Mouse (Mus musculus): ENCODE results near the gene Rfpl4b. TPM values are rescaled to one million over a fixed set of nuclear protein-coding genes. Genes with fewer than 3 reads are reported as not detected.
"Not testable (repeated sequence)": the region's sequence is repeated elsewhere in the genome, so short reads cannot be mapped to it uniquely, and the experiment has no call there.

Rfpl4b gene
- polyA plus RNA-seq (2015; fragmentation: Nextera tagmentation; extraction: Ambion mirVana) = not detected in 2 replicates

DNA sequence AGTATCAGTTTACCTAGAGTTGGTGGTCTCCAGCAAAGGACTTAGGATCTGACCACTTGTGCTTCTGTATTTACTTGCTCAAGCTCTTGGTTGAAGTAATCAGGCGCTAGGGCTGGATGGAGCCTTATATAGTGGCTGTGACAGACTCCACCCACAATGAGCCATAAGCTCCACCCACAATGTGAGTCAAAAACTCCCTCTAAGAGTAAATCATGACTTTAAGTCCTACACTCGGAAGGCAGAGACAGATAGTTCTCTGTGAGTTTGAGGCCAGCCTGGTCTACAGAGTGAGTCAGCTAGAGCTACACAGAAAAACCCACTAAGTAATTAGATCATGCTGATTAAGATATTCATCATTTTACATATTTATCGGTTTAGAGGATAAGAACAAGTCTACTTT is at the start of gene Rfpl4b:
TSS of gene Rfpl4b (minus strand) at position 101 of the 400 bp plus-strand sequence.
- WGBS = 90% methylated on average over 3 of the region's 3 CpGs
- Histone ChIP-seq H3K36me3 (ENCODE audit: control insufficient read depth, insufficient read depth, low read length) (no peaks in the 10 kb centered on the region), H3K4me2 (replicated peaks; ENCODE audit: low read depth) (no peak within 1 kb of the TSS), H3K27ac (replicated peaks) (no peak within 1 kb of the TSS), H3K9me3 (ENCODE audit: control insufficient read depth, low read length) (no peaks in the 10 kb centered on the region), H3K9ac (ENCODE audit: low read length) (no peak within 1 kb of the TSS), H3K4me1 (replicated peaks; ENCODE audit: control insufficient read depth, insufficient read depth) (no peaks in the 10 kb centered on the region), H3K4me3 (ENCODE audit: low read depth, low read length) (no peak within 1 kb of the TSS), H3K27me3 (ENCODE audit: control insufficient read depth, insufficient read depth, low read length) (no peaks in the 10 kb centered on the region)
- DNase-seq (ENCODE audit: low spot score) (no peak), ATAC-seq (ENCODE audit: low FRiP score, low TSS enrichment) (no peak)
- no peak for TF ChIP-seq EP300 (optimal IDR thresholded peaks at IDR 0.05)
- TF ChIP-seq CTCF (IDR thresholded peaks at IDR 0.05; ENCODE audit: low read depth) = no peak

DNA sequence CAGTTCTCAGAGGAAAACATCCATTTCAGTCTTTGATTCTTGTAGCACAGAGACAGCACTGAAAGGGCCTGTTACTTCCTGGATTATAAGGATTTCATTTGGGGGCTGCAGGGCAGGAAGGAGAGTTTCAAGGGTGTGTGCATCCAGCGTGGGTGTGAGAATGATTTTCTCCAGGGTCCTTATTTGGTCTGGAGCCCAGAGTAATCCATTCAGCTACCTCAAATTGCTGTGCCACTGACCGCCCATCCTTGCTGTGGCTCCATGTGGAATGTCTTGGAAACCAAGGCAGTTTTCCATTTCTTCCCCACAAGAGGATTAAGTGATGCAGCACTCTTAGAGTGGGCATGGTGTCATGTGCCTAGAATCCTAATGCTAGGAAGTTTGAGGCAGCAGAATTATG is 33.6 kb upstream of the Rfpl4b start:
- no peak overlapping the region for H3K9ac ChIP-seq (ENCODE audit: low read length)
- no peak overlapping the region for H3K4me2 ChIP-seq (replicated peaks; ENCODE audit: low read depth)
- DNase-seq (ENCODE audit: low spot score) = no peak
- no peaks in the 10 kb centered on the region for H3K4me1 ChIP-seq (replicated peaks; ENCODE audit: control insufficient read depth, insufficient read depth)
- no peak overlapping the region for H3K27ac ChIP-seq (replicated peaks)
- no peak overlapping the region for H3K4me3 ChIP-seq (ENCODE audit: low read depth, low read length)
- no peaks in the 10 kb centered on the region for H3K27me3 ChIP-seq (ENCODE audit: control insufficient read depth, insufficient read depth, low read length)
- TF ChIP-seq CTCF (IDR thresholded peaks at IDR 0.05; ENCODE audit: low read depth) (no peak), EP300 (optimal IDR thresholded peaks at IDR 0.05) (no peak)
- ATAC-seq (ENCODE audit: low FRiP score, low TSS enrichment) = no peak
- WGBS = 46% methylated on average over 2 of the region's 2 CpGs
- no peaks in the 10 kb centered on the region for H3K9me3 ChIP-seq (ENCODE audit: control insufficient read depth, low read length)
- H3K36me3 ChIP-seq (ENCODE audit: control insufficient read depth, insufficient read depth, low read length) = no peaks in the 10 kb centered on the region

DNA sequence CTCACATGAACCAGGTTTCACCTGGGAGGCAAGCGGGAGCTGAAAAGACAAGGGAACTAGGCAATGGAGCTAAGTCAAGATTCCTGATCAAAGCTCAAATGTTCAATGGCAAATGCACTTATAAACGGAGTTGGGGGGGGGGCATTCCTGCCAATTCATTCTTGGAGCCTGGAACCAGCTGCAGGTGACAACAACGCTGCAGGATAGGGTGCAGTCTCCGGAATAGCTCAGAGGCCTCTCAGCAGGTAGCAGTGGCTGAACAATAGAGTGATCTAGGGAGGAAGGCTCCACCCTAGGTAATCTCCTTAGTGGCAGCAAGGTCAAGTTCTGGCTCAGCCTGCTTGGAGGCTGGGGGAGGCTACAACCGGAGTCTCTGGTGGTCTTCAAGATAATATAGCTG is 28.4 kb upstream of the Rfpl4b start:
- not testable (repeated sequence) for H3K4me1 ChIP-seq (replicated peaks; ENCODE audit: control insufficient read depth, insufficient read depth); H3K27ac ChIP-seq (replicated peaks); H3K36me3 ChIP-seq (ENCODE audit: control insufficient read depth, insufficient read depth, low read length); ATAC-seq (ENCODE audit: low FRiP score, low TSS enrichment); H3K9ac ChIP-seq (ENCODE audit: low read length); H3K27me3 ChIP-seq (ENCODE audit: control insufficient read depth, insufficient read depth, low read length); H3K4me3 ChIP-seq (ENCODE audit: low read depth, low read length); H3K9me3 ChIP-seq (ENCODE audit: control insufficient read depth, low read length); H3K4me2 ChIP-seq (replicated peaks; ENCODE audit: low read depth); DNase-seq (ENCODE audit: low spot score)
- WGBS = 41% methylated on average over 5 of the region's 5 CpGs

DNA sequence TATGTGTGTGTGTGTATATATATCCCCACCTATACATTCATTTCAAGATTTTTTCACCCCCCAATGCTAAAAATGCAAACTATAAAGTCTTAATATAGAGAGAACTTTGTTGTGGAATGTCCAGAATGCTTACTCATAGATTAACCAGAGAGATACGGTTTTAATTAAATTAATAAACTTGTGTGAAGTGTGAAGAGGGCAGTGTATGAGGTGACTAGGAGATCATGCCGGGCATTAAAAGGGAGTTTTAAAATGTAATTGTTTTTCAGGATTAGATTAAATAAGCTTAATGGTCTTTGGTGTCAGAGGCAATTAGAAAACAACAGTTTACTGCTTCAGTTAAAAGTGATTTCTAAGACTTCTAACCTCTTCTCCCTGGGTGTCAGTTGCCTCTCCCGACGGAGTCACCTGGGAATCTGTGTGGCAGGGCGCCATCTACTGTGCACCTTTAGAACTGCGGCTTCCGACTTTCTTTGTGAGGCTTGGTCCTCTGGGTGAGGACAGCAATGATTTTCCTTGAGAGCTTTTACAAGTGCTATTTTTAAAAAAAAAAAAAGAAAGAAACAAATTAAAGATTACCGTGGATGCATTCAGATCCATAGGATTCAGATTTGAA is 27.4 kb upstream of the Rfpl4b start:
- H3K9ac ChIP-seq (ENCODE audit: low read length) = no peak overlapping the region
- no peaks in the 10 kb centered on the region for H3K9me3 ChIP-seq (ENCODE audit: control insufficient read depth, low read length)
- no peaks in the 10 kb centered on the region for H3K4me1 ChIP-seq (replicated peaks; ENCODE audit: control insufficient read depth, insufficient read depth)
- H3K4me3 ChIP-seq (ENCODE audit: low read depth, low read length) = no peak overlapping the region
- no peak overlapping the region for H3K27ac ChIP-seq (replicated peaks)
- no peaks in the 10 kb centered on the region for H3K36me3 ChIP-seq (ENCODE audit: control insufficient read depth, insufficient read depth, low read length)
- no peak overlapping the region for H3K4me2 ChIP-seq (replicated peaks; ENCODE audit: low read depth)
- DNase-seq (ENCODE audit: low spot score) = peak; percentile 72
- H3K27me3 ChIP-seq (ENCODE audit: control insufficient read depth, insufficient read depth, low read length) = no peaks in the 10 kb centered on the region
- 23% methylated on average over 8 of the region's 8 CpGs for WGBS
- no peak for TF ChIP-seq EP300 (optimal IDR thresholded peaks at IDR 0.05)
- TF ChIP-seq CTCF (IDR thresholded peaks at IDR 0.05; ENCODE audit: low read depth) = peak; percentile 89
- no peak for ATAC-seq (ENCODE audit: low FRiP score, low TSS enrichment)

DNA sequence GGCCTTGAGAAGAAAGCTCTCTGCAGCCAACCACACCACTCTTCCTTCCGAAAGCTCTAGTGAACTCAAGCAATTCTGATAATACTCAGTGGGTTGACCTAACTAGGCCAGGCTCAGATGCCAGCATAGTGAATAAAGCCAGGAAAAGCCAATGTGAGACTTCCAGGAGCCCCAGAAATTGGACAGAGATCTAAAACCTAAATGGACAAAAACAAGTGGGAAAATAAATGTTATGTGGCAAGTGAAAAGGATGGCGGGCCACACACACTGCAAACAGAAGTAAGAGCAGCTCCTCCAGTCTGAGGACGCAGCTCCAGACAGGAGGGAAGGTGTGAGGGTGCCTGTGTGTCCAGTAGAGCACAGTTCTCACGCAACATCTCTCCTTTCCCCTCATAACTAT is 26.7 kb upstream of the Rfpl4b start:
- Histone ChIP-seq H3K4me1 (replicated peaks; ENCODE audit: control insufficient read depth, insufficient read depth) (no peaks in the 10 kb centered on the region), H3K9ac (ENCODE audit: low read length) (no peak overlapping the region), H3K27me3 (ENCODE audit: control insufficient read depth, insufficient read depth, low read length) (no peaks in the 10 kb centered on the region), H3K9me3 (ENCODE audit: control insufficient read depth, low read length) (no peaks in the 10 kb centered on the region), H3K4me3 (ENCODE audit: low read depth, low read length) (no peak overlapping the region), H3K27ac (replicated peaks) (no peak overlapping the region), H3K36me3 (ENCODE audit: control insufficient read depth, insufficient read depth, low read length) (no peaks in the 10 kb centered on the region), H3K4me2 (replicated peaks; ENCODE audit: low read depth) (no peak overlapping the region)
- no peak for TF ChIP-seq EP300 (optimal IDR thresholded peaks at IDR 0.05)
- TF ChIP-seq CTCF (IDR thresholded peaks at IDR 0.05; ENCODE audit: low read depth) = no peak
- DNase-seq (ENCODE audit: low spot score) (no peak), ATAC-seq (ENCODE audit: low FRiP score, low TSS enrichment) (no peak)
- WGBS = 90% methylated on average over 4 of the region's 4 CpGs

DNA sequence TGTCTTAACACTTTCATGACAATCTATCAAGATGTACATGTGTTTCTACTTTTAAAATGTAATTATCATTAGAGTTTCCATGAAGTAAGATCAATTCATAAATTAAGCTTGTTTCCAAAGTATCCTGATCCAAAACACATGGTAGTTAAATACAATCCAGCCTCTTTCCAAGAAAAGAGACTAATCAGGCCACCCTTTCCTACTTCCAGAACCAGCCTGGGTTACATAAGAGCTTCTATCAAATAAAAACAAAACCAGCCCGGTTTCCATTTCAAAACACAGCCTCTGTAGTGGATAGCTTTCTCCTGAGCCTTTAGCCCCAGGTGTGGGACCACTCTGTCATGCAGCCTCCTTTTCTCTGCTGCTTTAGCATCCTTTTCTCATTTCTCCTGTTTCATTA is 2.2 kb upstream of the Rfpl4b start:
- Histone ChIP-seq H3K27me3 (ENCODE audit: control insufficient read depth, insufficient read depth, low read length) (no peaks in the 10 kb centered on the region), H3K4me3 (ENCODE audit: low read depth, low read length) (no peak overlapping the region), H3K27ac (replicated peaks) (no peak overlapping the region), H3K4me1 (replicated peaks; ENCODE audit: control insufficient read depth, insufficient read depth) (no peaks in the 10 kb centered on the region), H3K9ac (ENCODE audit: low read length) (no peak overlapping the region), H3K36me3 (ENCODE audit: control insufficient read depth, insufficient read depth, low read length) (no peaks in the 10 kb centered on the region), H3K4me2 (replicated peaks; ENCODE audit: low read depth) (no peak overlapping the region), H3K9me3 (ENCODE audit: control insufficient read depth, low read length) (no peaks in the 10 kb centered on the region)
- WGBS = 33% methylated on average over 1 of the region's 1 CpGs
- TF ChIP-seq EP300 (optimal IDR thresholded peaks at IDR 0.05) (no peak), CTCF (IDR thresholded peaks at IDR 0.05; ENCODE audit: low read depth) (no peak)
- ATAC-seq (ENCODE audit: low FRiP score, low TSS enrichment) = no peak
- DNase-seq (ENCODE audit: low spot score) = no peak

Measured in stomach, postnatal 0 days (tissue).